Mouse (Mus musculus) lung, postnatal 25 days (tissue): ENCODE results near the gene Crtc1.

Experiments used
- DNase-seq: peaks from one replicate; pipeline ENCODE4 v3.0.0; 2022; ENCODE audit warnings: low spot score

Crtc1 gene

GRCm38 (mm10) chr8:70347860-70348420 lies 91.4 kb downstream of the Crtc1 start:
- no peak for DNase-seq

GRCm38 (mm10) chr8:70347443-70347842 lies 91.9 kb downstream of the Crtc1 start:
- DNase-seq, result no peak

GRCm38 (mm10) chr8:70344279-70344678 lies 95.1 kb downstream of the Crtc1 start:
- no peak for DNase-seq

GRCm38 (mm10) chr8:70343696-70344095 lies 95.7 kb downstream of the Crtc1 start:
- no peak for DNase-seq

GRCm38 (mm10) chr8:70343076-70343475 lies 96.3 kb downstream of the Crtc1 start:
- DNase-seq, result no peak

- no peak for DNase-seq
These were observed 97.4 kb downstream of the Crtc1 start for GRCm38 (mm10) chr8:70342007-70342406.

- DNase-seq, result no peak
These were observed 98.7 kb downstream of the Crtc1 start for GRCm38 (mm10) chr8:70340659-70341058.

- DNase-seq, result no peak
These were observed 100.4 kb downstream of the Crtc1 start for GRCm38 (mm10) chr8:70338931-70339330.

- no peak for DNase-seq
These were observed 106.5 kb downstream of the Crtc1 start for GRCm38 (mm10) chr8:70332878-70333202.
